Mouse (Mus musculus) lung, postnatal 4 days (tissue): ENCODE data around the gene Tspan31.
"Not testable (repeated sequence)": the region's sequence is repeated elsewhere in the genome, so short reads cannot be mapped to it uniquely, and the experiment has no call there.

Source experiments
- DNase-seq, 2 experiments: peaks; one replicate each; pipeline ENCODE4 v3.0.0; 2021

Gene Tspan31

DNA sequence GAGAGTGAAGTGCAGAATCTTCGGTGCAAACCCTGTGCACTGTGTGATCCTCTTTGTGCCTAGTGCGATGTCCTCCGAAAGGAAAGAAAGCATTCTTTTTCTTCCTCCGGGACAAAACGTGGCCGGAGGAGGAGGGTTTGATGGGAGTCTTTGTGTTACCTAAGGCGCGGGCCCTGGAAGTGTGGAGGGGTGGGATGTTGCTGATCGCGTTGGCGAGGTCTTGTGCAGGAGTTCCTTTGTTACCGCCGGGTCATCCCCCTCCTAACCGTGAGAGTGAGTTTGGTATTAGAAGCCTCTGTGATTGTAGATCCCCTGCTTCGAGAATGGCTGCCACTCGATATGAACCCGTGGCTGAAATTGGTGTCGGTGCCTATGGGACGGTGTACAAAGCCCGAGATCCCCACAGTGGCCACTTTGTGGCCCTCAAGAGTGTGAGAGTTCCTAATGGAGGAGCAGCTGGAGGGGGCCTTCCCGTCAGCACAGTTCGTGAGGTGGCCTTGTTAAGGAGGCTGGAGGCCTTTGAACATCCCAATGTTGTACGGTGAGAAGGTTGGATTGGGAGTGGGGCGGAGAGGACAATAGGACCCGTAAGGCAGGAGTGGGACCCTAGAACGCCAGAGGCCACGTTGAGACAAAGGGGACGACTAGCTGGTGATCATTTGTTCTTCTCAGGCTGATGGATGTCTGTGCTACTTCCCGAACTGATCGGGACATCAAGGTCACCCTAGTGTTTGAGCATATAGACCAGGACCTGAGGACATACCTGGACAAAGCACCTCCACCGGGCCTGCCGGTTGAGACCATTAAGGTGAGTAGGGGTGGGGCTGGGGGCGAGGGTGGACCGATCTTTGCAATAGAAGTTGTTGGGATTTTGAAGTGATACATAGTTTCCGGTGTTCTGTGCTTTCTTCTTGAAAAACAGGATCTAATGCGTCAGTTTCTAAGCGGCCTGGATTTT lies 5.9 kb downstream of the Tspan31 start:
- DNase-seq, result no peak

DNA sequence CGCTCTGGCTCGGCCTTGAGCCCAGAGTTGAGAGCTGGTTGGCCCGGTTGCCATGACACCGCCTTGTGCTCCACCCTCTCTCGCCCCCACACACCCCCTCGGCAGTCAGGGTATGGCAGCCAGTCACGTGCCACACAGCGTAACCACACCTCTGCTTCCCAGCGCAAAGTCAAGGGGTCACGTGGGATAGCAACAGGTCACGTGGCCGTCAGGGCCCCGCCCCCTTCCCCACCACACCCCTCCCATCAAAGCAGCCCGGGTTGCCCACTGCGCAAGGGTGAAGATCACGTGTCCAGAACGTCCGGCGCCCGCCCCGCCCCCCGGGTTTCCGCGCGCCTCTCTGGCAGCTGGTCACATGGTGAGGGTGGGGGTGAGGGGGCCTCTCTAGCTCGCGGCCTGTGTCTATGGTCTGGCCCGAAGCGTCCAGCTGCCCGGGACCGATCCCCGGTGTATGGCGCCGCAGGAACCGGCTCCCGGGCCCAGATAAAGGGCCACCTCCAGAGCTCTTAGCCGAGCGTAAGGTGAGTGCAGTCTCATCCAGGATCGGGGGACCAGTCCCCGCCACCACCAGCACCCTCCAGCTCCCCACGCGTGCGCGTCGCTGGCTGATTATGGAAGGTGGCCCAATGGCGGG lies 6.7 kb downstream of the Tspan31 start, which contains the start of gene Cdk4:
Cdk4 (plus strand) TSS at position 296 of the 634 bp plus-strand sequence.
- DNase-seq, result peak; percentile 99

DNA sequence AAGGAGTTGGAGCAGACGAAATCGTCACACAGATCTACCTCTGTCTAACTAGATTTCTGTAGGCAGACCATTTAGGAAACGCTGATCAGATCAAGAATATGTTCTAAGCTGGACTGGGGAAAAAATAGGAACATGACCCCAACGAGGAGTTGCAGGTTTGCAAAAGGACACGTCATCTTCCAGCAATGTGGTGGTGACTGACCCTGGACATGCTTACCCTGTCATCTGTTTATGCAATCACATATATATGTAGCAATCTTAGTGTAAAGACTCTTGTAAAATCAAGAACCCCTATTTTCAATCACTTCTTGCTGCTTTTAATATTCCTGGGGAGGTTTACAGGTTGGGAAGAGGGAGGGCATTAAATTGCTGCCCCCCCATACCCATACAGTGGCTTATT lies 7.6 kb downstream of the Tspan31 start:
- no peak for DNase-seq

DNA sequence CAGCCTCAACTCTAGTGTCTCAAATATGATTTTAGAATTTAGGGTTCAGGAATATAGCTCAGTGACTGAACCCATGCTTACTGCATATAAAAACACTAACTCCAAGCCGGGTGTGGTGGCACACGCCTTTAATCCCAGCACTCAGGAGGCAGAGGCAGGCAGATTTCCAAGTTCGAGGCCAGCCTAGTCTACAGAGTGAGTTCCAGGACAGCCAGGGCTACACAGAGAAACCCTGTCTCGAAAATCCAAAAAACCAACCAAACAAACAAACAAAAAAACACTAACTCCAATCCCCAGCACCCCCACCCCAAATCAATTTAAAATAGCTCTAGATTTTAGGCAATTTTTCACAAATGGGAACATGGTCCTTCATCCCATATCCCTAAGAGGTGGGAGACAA lies 8.0 kb downstream of the Tspan31 start:
- DNase-seq, result not testable (repeated sequence)

DNA sequence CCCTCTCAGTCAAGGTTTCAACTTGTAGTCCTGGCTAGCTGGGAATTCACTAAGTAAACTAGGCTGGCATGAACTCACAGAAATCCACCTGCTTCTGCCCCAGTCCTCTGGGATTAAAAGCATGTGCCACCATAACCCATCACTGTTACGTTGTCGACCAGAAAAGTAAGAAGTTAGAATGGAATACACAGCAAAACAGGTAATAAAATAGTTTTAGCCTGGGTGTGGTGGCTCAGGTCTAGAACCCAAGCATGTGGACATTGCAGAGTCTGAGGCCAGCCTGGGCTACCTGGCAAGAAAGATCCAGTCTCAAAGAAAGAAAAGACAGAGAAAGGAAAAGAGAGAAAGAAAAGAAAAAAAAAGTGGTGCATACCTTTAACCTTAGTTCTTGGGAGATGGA lies 8.6 kb downstream of the Tspan31 start:
- no peak for DNase-seq

DNA sequence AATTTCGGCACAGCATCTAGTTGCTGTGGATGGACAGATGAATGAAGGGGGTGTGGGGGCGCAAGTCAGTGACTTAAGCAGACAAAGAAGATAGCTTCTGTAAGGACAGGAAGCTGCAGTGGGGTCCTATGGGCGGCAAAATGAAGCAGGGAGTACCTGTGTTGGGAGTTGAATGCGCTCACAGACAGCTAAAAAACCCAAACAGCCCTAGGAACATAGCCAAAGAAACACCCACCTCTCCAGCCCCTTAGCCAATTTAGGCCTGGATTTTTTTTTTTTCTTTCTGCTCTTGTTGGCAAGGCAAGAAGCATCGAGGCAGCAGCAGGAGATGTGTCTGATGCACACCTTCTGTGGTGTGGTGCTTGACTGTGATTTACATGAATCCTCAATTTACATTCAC lies 9.0 kb downstream of the Tspan31 start:
- DNase-seq, result no peak

DNA sequence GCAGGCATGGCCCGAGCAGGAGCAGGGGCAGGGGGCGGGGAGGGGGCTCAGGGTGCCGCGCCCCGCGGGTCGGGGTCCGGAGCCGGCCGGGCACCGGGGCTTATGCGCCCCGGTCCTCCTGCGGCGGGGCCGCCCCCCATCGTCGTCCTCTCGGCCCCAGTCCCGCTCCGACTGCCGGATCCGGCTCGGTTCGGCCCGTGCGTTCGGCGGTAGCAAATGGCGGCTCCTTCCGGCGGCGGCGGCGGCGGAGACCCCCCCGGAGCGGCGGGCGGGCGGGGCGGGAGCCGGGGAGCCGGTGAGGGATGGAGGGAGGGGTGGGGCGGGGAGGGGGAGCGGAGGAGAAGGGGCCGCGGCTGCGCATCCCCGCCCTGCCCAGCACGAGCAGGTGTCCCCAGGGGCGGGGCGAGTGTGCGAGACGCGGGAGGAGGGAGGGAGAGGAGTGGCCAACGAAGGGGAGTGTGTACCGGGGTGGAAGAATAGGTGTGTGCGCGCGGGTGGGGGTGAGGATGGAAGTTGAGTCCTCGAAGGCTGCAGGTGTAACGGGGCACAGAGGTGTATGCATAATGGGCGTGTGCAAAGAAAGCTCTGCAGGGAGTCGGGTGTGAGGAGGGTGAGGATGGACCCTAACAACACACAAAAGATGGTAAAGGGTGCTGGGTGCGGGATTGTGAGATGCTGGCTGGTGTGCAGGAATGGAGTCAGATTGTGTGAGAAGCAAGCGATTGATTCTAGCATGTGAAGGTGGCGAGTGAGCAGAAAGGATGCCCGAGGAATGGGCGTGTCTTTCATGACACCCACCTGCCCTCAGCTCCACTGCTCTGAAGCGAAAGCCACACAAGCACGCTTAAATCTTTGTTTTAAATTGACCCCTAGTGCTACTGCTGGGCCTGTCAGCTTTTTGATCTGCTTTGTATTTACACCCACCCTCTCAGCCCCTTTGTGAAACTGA lies 9.8 kb downstream of the Tspan31 start, which contains the start of gene March9:
March9 (minus strand) TSS at position 217 of the 949 bp plus-strand sequence.
- DNase-seq, result peak; percentile 75 to 85

DNA sequence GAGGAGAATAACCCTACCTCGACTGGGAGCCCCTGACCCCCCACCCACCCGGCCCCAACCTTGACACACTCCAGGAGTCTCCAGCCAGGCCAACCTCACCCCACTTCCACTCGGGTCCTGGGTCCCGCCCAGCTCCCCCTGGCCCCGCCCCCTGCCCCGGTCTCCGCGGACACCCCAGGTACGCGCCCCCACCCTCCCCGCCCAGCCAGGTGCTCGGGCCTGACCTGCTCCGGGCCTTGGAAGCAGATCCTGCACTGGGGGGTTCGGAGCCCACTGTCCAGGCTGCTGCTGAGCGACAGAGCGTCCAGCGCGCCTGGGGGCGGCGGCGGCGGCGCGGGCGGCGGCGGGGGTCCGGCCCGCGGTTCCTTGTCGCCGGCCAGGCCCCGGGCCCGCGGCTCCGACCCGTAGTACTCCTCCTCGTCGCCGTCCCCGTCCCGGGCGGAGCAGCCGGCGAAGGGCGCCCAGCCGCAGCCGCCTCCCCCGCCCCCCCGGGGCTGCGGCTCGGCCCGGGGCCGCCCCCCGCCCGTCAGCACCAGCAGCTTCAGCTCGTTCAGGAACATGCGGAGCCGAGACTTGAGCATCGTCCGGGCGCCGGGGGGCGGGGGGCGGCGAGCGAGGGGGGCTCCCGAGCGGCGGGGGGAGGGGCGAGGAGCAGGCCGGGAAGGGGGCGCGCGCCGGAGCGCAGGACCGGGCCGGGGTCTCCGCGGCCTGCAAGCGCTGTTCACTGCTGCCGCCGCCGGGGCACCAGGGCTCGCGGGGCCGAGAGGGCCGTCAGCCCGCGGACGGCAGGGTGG lies 10.7 kb downstream of the Tspan31 start:
- DNase-seq, result no peak

DNA sequence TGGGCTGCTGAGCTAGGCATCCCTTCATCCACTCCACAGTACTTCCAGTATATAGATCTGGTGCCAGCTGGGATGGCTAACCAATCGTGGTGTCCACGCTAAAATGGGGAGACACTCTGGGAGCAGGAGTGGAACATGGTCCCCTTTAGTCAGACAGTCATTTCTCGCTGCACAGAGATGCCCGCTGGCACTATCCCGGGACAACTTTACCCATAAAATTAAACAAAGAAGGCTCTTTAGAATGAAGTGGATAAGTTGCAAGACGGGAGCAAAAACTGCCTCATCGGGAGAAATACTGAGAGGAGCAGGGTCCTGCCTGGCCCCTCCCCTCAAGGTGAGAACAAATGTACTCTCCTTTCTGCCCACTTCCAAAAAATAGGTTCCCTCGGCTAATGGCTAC lies 11.4 kb downstream of the Tspan31 start:
- peak in 1 of 2 experiments; percentile 5 for DNase-seq

DNA sequence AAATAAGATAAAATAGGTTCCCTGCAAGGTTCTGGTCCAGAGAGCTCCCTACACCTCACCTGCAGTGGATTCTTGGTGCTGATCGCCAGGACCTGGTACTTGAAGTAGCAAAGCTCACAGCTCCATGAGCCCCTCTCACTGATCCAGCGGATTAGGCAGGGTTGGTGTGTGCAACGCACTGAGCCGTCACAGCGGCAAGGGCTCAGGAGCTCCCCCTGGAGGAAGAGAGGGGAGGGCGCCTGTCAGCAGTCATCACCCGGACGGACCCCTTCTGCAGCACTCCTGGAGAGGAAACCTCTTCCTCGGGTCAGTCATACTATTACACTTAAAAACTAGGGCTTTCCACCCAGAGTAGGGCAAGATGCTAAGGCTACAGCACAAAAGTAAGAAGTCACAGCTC lies 11.9 kb downstream of the Tspan31 start:
- DNase-seq, result peak; percentile 76 to 86

DNA sequence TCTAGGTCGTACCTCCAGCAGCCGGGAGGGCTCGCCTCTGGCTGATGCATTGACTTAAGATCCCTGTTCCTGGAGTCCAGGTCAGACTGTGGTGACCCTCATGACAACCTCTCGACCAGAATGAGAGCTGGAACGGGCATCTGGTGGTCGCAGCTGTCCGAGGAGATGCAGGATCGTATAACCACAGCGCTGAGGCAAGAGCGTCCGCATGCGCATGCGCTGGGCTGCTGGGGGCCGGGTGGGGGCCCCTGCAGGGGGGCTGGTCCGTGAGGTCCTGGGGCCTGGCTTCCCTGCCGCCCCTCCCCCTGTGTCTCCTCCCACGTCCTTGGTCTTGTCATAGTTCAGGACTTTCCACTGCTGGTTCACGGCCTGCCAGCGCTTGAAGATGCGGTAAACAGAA lies 13.6 kb downstream of the Tspan31 start:
- no peak for DNase-seq

DNA sequence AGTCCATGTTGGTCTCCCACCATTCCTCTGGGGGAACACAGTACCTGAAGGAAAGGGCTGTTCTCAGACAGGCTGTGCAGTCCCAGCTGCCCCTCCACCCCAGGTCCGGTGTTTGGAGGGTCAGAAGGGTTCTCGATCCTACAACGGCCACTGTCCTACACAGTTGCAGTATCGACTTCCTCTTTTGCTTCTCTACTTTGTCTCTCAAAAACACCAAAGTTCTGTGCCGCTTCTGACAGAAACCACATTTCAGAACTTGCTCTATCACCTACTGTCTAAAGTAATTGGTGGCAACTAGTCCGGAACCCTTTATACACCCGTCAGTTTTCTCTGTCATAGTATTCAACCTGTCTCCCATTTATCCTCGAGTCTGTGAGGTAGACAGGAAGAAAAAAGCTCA lies 14.7 kb downstream of the Tspan31 start:
- no peak for DNase-seq

DNA sequence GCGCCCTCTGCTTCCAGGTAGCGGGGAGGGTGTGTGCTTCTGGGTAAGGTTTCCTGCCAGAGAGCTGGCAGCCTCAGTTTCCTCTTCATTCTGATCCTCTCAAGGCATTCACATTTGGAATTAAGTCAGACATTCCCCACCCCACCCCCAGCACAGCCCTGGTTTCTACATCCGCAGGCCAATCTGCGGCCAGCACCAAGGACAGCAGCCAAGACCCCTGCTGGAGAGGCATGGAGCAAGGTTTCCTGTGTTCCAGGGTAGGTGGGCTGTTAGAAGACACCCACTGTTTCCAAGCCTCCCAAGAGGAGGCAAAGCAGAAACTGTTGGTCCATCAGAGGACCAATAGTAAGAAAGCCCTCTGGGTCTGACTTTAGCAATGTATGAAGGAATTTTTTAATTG lies 15.4 kb downstream of the Tspan31 start:
- DNase-seq, result no peak

DNA sequence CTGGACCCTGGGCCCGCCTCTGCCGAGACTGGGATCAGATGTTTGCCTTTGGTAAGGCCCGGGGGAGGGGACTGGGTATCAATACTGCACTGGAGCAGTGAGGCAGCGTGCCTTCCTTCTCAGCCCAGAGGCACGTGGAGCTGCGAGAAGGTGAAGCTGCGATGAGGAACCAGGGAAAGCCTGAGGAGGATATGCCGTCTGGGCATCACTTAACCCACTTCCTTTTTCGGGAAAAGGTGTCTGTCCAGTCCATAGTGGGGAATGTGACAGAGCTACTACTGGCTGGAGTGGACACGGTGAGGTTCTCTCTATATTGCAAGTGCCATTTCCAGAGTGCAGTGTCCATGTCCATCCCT lies 20.0 kb downstream of the Tspan31 start:
- no peak for DNase-seq

DNA sequence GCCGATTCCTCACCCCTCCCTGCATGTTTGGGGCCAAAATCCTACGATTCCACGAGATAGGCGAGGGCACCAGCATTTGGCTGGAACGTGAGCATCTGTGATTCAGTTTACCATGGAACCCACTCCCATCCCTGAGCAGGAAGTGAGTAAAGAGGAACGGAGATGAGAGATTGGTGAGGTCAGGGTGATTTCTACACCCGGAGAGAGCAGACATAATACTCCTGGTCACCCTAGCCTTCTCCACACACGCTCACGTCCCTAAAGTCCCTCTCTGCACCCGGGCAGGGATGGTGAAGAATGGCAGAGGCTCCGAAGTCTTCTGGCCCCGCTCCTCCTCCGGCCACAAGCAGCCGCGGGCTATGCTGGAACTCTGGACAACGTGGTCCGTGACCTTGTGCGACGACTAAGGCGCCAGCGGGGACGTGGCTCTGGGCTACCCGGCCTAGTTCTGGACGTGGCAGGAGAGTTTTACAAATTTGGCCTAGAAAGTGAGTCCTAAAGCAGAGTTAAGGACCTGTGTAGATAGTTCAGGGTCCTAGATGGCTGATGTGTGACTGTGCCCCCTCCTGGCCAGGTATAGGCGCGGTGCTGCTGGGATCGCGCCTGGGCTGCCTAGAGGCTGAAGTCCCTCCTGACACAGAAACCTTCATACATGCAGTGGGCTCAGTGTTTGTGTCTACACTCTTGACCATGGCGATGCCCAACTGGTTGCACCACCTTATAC lies 20.5 kb downstream of the Tspan31 start:
- DNase-seq, result no peak

DNA sequence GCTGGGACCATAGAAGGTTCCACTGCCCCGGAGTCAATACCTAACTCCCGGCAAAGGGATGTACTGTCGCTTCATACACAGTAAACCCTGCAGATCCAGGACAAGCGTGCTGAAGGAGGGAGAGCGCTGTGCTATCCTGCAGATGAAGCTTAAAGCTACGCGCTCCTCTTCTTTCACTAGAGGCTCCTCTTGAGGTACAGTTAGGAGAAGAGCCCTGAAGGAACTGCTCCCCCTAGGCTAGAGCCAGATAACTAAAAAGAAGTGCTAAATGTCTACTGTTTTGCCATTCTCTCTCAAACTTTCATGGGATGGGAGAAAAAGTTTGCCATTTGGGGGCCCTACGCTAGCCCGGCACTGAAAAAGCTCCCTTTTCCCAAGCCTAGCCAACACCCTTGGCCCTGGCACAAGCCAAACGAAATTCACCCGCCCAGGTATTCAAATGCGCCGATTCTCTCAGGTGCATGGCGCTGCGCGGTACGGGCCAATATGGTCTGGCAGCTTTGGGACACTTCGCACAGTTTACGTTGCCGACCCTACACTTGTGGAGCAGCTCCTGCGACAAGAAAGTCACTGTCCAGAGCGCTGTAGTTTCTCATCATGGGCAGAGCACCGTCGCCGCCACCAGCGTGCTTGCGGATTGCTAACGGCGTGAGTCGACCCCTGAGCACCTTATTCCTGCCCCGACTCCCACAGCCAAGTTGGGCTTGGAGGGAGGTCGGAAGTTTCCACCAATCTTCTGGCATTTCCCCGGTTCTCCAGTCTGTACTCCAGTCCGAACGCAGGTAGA lies 21.3 kb downstream of the Tspan31 start:
- DNase-seq, result no peak

DNA sequence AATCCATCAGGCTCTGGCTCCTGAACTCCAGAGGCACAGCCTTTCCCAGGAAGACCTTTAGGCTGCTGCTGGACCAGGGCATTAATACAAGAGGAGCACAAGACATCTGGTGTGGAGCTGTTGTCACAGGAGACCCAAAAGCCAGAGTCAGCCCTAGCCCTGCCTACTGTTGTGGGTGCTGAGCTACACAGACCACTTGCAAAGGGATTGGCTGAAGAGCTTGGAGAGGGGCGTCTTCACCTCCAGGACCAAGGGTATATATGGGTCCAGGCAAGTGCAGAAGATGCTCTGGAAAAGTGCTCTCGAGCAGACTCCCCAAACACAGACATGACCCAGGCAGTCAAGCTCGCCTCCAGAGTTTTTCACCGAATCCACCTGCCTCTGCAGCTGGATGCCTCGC lies 22.1 kb downstream of the Tspan31 start, which contains the start of gene Cyp27b1:
Cyp27b1 (plus strand) TSS at position 297 of the 400 bp plus-strand sequence.
- no peak for DNase-seq

DNA sequence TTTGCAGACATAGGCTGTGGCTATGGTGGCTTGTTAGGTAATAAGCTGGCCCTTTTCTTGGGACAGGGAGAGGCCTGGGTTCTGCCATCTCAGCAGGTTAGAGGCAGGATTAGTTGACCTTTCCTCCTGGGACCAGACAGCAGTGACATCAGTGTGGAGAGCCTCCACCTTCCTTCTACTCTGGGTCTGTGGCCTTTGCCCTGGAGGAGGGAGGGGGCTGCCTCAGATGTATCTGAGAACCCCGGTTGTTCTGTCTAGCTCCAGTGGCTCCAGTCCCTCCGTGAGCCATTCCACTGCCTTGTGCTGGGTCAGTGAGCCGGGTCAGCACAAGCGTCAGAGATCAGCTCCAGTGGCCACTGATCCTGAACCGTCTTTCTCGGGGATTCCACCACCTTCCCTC lies 26.9 kb downstream of the Tspan31 start:
- no peak for DNase-seq

DNA sequence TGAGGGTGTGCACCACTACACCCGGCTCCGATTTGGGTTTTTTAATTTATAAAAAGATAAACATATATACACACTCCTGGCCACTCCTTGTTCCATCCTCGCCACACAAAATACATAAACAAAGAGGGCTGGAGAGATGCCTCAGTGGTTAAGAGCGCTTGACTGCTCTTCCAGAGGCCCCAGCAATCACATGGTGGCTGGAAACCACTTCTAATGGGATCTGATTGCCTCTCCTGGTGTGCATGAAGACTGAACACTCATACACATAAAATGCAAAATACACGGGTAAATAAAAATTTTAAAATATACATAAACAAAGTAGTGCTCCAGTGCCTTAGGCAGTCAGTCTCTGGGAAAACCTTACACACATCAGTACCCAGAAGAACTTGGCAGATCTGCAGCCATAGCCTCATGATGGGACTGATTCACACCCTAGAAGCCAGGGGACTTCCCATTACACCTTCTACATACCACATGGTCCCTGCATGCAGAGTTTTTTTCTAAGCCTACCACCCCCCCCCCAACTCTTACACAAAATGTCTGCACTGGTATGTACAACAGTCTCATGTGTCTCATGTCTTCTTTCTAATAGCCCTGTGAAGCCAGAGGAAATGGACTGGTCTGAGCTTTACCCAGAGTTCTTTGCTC lies 27.5 kb downstream of the Tspan31 start:
- DNase-seq, result no peak

DNA sequence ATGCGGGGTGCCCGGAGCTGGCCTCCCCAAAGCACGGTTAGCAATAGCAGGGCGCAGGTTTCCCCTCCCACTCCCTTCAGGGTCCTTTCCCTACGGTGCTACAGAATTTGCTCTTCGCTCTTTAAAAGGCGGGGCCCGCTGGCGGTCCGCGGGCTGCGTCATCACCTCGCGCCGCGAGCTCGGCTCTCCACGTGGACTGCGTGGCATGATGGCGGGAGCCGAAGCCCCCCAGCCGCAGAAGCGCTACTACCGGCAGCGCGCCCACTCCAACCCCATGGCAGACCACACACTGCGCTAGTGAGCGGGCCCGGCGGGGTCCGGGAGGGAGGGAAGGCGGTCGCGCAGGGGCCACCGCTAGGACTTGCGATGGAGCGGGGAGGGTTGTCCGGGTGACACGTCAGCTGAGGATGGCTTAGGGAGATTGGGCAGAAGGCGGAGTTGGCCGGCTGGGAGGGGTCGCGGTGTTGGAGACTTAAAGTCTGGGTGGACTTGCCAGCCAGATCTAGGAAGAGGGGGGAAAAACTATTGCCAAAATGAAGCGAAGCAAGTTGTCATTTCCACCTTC lies 28.2 kb downstream of the Tspan31 start:
- DNase-seq, result peak; percentile 91
